Mouse (Mus musculus) spleen, adult 2 months (tissue): ENCODE measurements around the gene Lin28a.

Experiments
- CTCF ChIP-seq: fragments of 200-500 bp; IDR thresholded peaks from 2 replicates; pipeline ENCODE4 v1.5.1; 2011; ENCODE audit warnings: mild to moderate bottlenecking, inconsistent platforms; ENCODE audit not compliant: insufficient read depth, insufficient read length, insufficient replicate concordance; ENCODE audit errors: extremely low read depth
- POLR2A ChIP-seq: fragments of 200-500 bp; IDR thresholded peaks from 2 replicates; pipeline ENCODE4 v1.6.1; 2011; ENCODE audit warnings: low read depth, low read length, inconsistent platforms

DNA sequence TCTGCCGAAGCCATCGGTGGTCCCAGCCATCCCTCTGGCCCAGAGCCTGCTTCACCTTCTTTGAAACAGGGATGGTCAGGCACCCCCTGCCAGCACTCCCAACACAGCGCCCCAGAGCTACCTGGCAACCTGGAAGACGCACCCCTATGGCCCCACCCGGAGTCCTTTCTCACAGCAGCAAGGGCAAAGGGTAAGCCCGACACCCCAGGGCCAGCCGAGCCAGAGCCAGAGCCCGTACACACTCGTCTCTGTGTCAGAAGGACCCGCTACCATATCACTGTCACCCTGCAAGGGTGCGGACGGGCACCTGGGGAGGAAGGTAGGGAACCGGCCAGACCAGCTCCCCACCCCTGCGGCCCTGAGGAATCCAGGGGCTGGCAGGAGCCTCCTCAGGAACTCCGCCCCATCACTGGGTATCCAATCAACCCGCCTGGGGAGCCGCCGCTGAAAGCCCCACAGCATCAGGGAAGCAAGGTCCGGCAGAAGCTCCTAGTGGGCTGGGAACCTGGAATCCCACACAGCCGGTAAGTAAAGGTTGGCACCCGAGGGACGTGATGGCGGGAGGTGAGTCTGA lies 46.9 kb upstream of the Lin28a start:
- TF ChIP-seq CTCF, result no peak
- no peak for TF ChIP-seq POLR2A
